Mouse (Mus musculus): ENCODE measurements at regions not wholly inside any gene's neighbourhood (a gene's known extent, or its start where the extent isn't known, plus 50 kb on each side); places are given as distances from the start of the nearest gene placed in this dataset.
A peak's percentile ranks its signal among the peaks of the same experiment; 100 is the strongest.

DNA sequence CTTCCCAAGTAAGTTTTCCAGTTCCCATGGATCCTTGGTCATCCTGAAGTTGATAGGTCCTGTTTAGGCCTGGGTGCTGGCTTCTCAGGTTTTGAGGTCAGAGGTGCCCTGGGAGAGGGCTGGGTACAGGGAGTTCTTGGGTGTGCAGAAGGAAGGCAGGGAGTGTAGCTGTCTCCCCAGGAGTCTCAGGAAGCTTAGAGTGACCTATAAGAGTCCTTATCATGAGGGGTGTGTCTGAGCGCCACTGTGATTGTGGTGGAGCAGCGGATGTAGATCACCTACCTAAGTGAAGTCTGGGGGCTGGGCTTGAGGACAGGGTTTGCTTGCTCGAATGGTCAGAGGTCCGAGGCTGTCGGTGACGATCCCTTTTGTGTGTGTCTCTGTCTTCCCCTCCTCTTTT lies 148.8 kb upstream of the Pitx1 start:
- 44% methylated on average over 6 of the region's 6 CpGs for WGBS
- Histone ChIP-seq H3K4me1 (peaks cover 28% of the 10 kb centered on the region), H3K36me3 (replicated peaks) (no peaks in the 10 kb centered on the region), H3K4me2 (no peak overlapping the region), H3K4me3 (replicated peaks) (no peak overlapping the region), H3K27ac (no peak overlapping the region), H3K9me3 (no peaks in the 10 kb centered on the region), H3K27me3 (peaks cover 46% of the 10 kb centered on the region), H3K9ac (no peak overlapping the region)
- ATAC-seq (ENCODE audit: low FRiP score): no peak

DNA sequence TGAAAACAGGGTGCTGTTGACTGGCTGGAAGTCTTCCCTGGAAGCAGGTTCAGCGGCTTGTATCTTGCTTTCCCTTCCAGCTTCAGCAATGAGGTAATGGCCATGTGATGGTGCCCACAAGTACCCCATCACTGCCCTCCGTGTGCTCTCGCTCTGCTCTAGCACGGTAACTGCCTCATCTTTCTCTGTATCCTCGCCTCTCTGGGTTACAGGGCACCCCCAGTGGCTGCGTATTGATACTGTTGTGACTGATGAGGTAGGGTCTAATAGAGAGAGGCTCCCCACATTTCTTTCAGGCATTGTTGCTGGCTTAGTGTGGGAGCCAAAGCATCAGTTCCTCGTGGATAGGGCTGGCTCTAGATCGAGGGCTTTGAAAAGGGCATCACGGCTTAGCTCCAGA lies 147.9 kb upstream of the Pitx1 start:
- 35% methylated on average over 9 of the region's 9 CpGs for WGBS
- Histone ChIP-seq H3K27me3 (peaks cover 46% of the 10 kb centered on the region), H3K36me3 (replicated peaks) (no peaks in the 10 kb centered on the region), H3K27ac (no peak overlapping the region), H3K4me2 (no peak overlapping the region), H3K4me3 (replicated peaks) (no peak overlapping the region), H3K9ac (no peak overlapping the region), H3K4me1 (peaks cover 28% of the 10 kb centered on the region), H3K9me3 (no peaks in the 10 kb centered on the region)
- ATAC-seq (ENCODE audit: low FRiP score): no peak

DNA sequence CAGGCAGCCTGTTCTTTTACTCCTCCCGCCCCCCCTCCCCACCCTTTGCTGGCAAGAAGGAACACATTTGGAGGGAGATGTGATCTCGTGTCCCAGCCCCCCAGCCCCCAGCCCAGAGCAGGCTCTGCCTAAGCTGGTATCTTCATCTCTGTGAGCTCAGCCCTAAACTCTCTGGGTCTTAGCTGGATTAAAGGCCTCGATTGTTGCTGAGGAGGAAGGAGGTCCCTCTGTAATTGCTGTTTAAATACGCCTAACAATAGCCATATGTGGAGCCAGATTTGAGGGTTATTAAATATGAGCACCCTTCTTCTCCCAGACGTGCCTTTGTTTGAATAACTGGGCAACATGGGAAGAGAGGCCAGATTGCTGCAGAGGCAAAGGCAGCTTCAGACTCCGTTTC lies 145.0 kb upstream of the Pitx1 start:
- Histone ChIP-seq H3K36me3 (replicated peaks) (no peaks in the 10 kb centered on the region), H3K4me3 (replicated peaks) (no peak overlapping the region), H3K9ac (no peak overlapping the region), H3K4me2 (no peak overlapping the region), H3K9me3 (no peaks in the 10 kb centered on the region), H3K27ac (no peak overlapping the region), H3K27me3 (peaks cover 23% of the 10 kb centered on the region), H3K4me1 (peaks cover 36% of the 10 kb centered on the region)
- 50% methylated on average over 6 of the region's 6 CpGs for WGBS
- ATAC-seq (ENCODE audit: low FRiP score): no peak

DNA sequence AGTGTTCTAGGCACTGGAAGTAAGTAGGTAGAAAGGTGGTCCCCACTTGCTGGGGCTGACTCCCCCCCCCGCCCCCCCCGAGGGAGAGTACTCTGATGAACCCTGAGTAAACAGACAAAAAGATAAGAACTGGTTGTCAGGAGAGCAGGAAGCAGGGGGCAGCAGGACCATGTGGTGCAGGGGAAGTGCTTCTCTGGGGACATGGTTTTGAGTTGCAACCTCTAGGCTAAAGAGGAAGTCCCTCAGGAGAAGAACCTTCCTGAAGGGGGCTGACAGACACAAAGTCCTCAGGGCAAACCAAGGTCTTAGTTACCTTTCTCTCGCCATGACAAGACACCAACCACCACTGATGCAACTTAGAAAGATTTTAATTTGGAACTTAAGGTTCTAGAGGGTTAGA lies 141.9 kb upstream of the Pitx1 start:
- Histone ChIP-seq H3K9me3 (no peaks in the 10 kb centered on the region), H3K4me1 (peaks cover 16% of the 10 kb centered on the region), H3K27me3 (peaks cover 12% of the 10 kb centered on the region), H3K4me3 (replicated peaks) (no peak overlapping the region), H3K36me3 (replicated peaks) (no peaks in the 10 kb centered on the region), H3K27ac (no peak overlapping the region), H3K4me2 (no peak overlapping the region), H3K9ac (no peak overlapping the region)
- ATAC-seq (ENCODE audit: low FRiP score): no peak
- WGBS: 82% methylated on average over 3 of the region's 3 CpGs

DNA sequence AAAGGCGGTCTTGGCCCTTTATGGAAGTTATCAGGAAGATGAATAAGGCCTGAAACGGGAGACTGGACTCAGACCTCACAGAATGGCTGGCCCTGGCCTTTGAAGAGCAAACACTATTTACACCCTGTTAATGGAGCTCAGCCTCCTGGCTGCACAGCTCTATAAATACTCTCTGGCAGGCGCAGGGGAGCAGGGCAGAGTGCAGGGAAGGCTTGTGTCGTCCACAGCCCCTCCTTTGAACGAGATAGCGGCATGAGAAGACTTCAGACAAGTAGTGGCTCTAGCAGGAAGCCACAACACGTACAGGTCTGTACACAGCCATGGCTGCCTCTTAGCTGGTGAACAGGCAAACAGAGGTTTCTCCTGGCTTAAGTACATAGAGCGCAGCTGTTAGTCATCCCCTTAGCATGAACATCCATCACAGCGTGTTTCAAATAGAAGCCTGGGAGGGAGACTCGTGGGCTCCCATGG lies 141.0 kb upstream of the Pitx1 start:
- Histone ChIP-seq H3K4me2 (no peak overlapping the region), H3K27me3 (peaks cover 11% of the 10 kb centered on the region), H3K27ac (no peak overlapping the region), H3K4me1 (peaks cover 14% of the 10 kb centered on the region), H3K9ac (no peak overlapping the region), H3K9me3 (no peaks in the 10 kb centered on the region), H3K36me3 (replicated peaks) (no peaks in the 10 kb centered on the region), H3K4me3 (replicated peaks) (no peak overlapping the region)
- 55% methylated on average over 10 of the region's 10 CpGs for WGBS
- no peak for ATAC-seq (ENCODE audit: low FRiP score)

DNA sequence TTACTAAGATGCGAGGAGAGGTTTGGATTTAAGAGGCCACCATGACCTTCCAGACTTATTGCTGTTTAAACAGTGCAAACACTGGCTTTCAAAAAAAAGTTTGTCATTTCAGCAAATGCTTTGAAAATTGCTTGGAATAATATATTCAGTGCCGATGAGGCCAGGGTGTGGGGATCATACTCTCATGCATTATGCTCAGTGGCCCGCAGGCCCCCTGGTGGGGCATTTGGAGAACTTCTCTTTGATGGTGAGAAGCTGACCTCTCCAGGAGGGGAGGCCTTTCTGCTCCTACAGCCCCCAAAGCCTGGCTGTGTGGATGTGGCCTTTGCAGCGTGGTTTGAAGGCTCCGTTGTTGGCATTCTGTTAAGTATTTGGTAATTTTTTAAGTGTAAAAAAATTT lies 138.1 kb upstream of the Pitx1 start:
- no peaks in the 10 kb centered on the region for H3K36me3 ChIP-seq (replicated peaks)

DNA sequence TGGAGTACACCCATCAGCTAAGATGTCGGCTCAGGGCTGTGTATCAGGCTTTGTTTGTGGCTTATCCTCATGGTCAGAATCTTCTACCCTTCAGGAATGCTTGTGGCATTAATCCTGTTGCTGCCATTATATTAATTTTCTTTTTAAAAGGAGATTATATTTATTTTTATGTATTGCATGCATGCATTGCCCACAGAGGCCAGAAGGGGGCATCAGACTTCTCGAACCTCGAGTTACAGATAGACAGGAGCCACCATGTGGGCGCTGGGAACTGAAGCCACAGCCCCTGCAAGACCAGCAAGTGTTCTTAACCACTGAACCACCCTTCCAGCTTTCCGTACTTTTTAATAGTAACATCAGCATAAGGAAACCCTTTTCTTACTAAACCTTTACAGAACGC lies 134.7 kb upstream of the Pitx1 start:
- H3K4me1 ChIP-seq: no peaks in the 10 kb centered on the region; the same call in 1 of the 2 replicates
- no peak for ATAC-seq (ENCODE audit: low FRiP score)
- H3K9me3 ChIP-seq: no peaks in the 10 kb centered on the region
- no peak overlapping the region for H3K4me2 ChIP-seq
- H3K4me3 ChIP-seq (replicated peaks): no peak overlapping the region
- no peak overlapping the region for H3K9ac ChIP-seq
- no peaks in the 10 kb centered on the region for H3K36me3 ChIP-seq (replicated peaks)
- no peak overlapping the region for H3K27ac ChIP-seq
- peaks cover 22% of the 10 kb centered on the region for H3K27me3 ChIP-seq
- 81% methylated on average over 6 of the region's 6 CpGs for WGBS

More for the DNA sequence above, 138.1 kb upstream of the Pitx1 start:
- Histone ChIP-seq H3K4me1 (peaks cover 8% of the 10 kb centered on the region), H3K9ac (no peak overlapping the region), H3K27ac (no peak overlapping the region), H3K4me2 (no peak overlapping the region), H3K9me3 (no peaks in the 10 kb centered on the region), H3K4me3 (replicated peaks) (no peak overlapping the region), H3K27me3 (peaks cover 8% of the 10 kb centered on the region; the same call in 1 of the 2 replicates)
- WGBS: 52% methylated on average over 5 of the region's 5 CpGs
- ATAC-seq (ENCODE audit: low FRiP score): no peak

DNA sequence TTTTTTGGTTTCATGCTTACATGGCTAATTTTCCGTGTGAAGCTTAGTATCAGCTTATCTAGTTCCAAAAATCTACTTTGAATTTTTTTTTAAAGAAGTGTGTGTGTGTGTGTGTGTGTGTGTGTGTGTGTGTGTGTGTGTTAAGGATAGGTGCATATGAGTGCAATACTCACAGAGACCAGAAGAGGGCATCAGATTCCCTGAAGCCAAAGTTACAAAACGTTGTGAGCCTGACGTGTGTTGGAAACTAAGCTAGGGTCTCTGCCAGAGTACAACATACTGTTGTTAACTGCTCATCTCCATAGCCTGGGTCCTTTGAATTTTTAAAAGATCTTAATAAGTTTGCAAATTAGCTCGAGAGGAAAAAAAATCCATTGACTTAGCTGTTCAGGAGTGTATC lies 133.5 kb upstream of the Pitx1 start:
- peaks cover 28% of the 10 kb centered on the region for H3K27me3 ChIP-seq
- H3K36me3 ChIP-seq (replicated peaks): no peaks in the 10 kb centered on the region
- no peaks in the 10 kb centered on the region for H3K9me3 ChIP-seq
- no peak overlapping the region for H3K27ac ChIP-seq
- H3K4me3 ChIP-seq (replicated peaks): no peak overlapping the region
- H3K4me2 ChIP-seq: no peak overlapping the region
- H3K4me1 ChIP-seq: no peaks in the 10 kb centered on the region; the same call in 1 of the 2 replicates
- 84% methylated on average over 4 of the region's 4 CpGs for WGBS
- H3K9ac ChIP-seq: no peak overlapping the region
- ATAC-seq (ENCODE audit: low FRiP score): no peak

DNA sequence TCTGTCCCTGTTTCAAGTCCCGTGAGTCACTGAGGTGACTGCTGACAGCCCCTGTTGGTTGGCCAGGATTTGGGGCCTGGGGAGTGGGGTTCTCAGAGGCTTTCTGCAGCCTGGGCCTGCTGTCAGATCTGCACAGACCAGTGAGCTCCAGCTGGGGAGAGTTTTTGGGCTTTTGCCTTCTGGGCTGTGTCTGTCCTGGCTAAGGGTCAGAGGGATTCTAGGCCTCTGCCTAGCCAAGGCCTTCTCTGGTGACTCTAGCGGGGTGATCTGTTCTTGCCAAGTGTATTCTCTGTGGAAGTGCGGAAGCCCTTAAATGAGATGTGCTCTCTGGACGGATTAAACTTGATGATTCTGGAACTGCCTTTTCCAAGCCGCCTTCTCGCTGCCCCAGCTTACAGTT lies 131.2 kb upstream of the Pitx1 start:
- Histone ChIP-seq H3K9me3 (no peaks in the 10 kb centered on the region), H3K9ac (no peak overlapping the region), H3K4me2 (no peak overlapping the region), H3K27ac (no peak overlapping the region), H3K27me3 (peaks cover 50% of the 10 kb centered on the region), H3K4me3 (replicated peaks) (no peak overlapping the region), H3K36me3 (replicated peaks) (no peaks in the 10 kb centered on the region), H3K4me1 (peaks cover 13% of the 10 kb centered on the region)
- WGBS: 86% methylated on average over 6 of the region's 6 CpGs
- no peak for ATAC-seq (ENCODE audit: low FRiP score)

DNA sequence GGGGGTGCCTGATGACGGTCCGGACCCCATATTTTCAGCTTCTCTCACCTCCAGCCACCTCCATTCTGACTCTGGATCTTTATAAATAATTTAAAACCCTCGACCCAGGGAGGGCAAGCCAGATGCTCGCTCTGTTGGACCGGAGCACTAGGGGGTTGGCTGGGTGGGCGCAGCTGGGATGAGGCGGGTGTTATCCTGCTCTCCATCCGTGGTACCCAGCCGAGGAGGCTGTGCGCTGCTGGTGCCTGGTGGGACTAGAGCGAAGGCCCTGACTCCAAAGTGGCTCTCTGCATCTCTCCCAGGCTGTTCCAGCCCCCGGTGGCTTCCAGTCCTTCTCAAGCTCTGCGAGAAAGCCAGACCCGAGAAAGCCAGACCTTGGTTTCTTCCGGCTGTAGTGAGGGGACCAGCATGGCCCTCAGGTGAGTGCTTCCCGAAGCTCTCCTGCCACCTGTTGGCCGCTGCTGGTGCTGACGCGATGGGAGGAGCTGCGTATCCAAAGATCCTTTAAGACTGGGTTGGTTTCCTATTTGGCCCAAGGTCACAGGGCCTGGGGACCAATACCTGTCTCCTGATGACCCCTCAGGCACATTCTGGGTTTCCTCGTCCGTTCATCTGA lies 127.1 kb upstream of the Pitx1 start:
- peak overlapping the region; percentile 31 for H3K4me3 ChIP-seq (replicated peaks)
- H3K4me2 ChIP-seq: peak overlapping the region; percentile 65
- H3K27ac ChIP-seq: no peak overlapping the region
- H3K4me1 ChIP-seq: peaks cover 18% of the 10 kb centered on the region
- peak overlapping the region; percentile 25; the same call in 1 of the 2 replicates for H3K9ac ChIP-seq
- H3K9me3 ChIP-seq: no peaks in the 10 kb centered on the region
- peaks cover 64% of the 10 kb centered on the region for H3K27me3 ChIP-seq
- ATAC-seq (ENCODE audit: low FRiP score): peak; percentile 75
- WGBS: 3% methylated on average over 22 of the region's 22 CpGs
- H3K36me3 ChIP-seq (replicated peaks): no peaks in the 10 kb centered on the region

DNA sequence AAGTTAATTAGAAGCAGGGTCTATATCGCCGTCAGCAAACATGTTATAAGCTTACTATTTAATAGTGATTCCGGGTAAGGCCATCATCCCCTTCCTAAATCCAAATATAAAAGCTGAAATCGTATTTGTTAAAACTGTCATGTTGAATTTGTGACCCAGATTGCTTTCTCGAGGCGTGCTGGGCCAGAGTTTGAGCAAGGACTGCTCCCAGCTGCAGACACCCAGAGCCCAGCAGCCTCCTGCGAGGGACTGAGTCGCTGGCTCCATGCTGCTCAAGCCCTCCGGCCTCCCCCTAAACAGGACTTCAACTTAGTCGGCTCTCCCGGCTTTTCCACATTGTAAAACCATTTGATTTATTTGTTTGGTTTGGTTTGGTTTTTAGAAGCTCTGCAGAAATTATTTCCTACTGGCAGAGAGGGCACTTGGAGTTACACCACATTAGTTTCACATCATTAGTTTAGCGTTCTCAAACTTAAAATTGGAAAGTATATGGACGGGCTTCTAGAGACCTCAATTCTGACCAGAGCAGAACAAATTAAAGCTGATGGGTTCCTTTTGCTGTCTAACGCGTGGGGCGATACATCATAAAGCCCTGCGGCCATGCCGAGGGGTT lies 126.4 kb upstream of the Pitx1 start:
- H3K9ac ChIP-seq: no peak overlapping the region
- peak overlapping the region; percentile 65 for H3K4me2 ChIP-seq
- peaks cover 58% of the 10 kb centered on the region for H3K27me3 ChIP-seq
- H3K4me1 ChIP-seq: peaks cover 18% of the 10 kb centered on the region
- no peaks in the 10 kb centered on the region for H3K36me3 ChIP-seq (replicated peaks)
- no peaks in the 10 kb centered on the region for H3K9me3 ChIP-seq
- peak overlapping the region; percentile 31 for H3K4me3 ChIP-seq (replicated peaks)
- ATAC-seq (ENCODE audit: low FRiP score): no peak
- H3K27ac ChIP-seq: no peak overlapping the region
- 15% methylated on average over 18 of the region's 18 CpGs for WGBS

DNA sequence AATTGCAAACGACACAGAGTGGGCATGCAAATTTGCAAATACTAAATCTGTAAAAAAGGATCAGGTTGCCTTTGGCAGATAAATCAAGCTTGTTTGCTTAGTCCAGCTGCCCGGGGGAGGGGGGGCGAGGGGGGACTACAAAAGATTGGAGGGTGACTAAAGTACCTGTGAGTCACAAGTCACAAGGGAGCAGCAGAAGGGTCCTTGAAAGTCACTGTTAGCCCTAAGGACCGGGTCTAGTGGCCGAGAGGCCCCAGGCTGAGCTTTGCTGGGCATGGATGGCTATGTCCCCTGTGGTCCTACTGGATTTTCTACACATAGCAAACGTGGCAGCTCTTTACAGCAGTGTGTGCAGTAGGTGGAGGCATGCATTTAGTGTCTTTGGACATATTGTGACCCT lies 118.4 kb upstream of the Pitx1 start:
- H3K4me3 ChIP-seq (replicated peaks): no peak overlapping the region
- no peak overlapping the region for H3K4me2 ChIP-seq
- H3K36me3 ChIP-seq (replicated peaks): no peaks in the 10 kb centered on the region
- no peaks in the 10 kb centered on the region for H3K9me3 ChIP-seq
- no peak overlapping the region for H3K27ac ChIP-seq
- peaks cover 6% of the 10 kb centered on the region for H3K4me1 ChIP-seq
- H3K9ac ChIP-seq: no peak overlapping the region
- H3K27me3 ChIP-seq: peaks cover 20% of the 10 kb centered on the region; the same call in 1 of the 2 replicates
- 83% methylated on average over 6 of the region's 6 CpGs for WGBS
- no peak for ATAC-seq (ENCODE audit: low FRiP score)

DNA sequence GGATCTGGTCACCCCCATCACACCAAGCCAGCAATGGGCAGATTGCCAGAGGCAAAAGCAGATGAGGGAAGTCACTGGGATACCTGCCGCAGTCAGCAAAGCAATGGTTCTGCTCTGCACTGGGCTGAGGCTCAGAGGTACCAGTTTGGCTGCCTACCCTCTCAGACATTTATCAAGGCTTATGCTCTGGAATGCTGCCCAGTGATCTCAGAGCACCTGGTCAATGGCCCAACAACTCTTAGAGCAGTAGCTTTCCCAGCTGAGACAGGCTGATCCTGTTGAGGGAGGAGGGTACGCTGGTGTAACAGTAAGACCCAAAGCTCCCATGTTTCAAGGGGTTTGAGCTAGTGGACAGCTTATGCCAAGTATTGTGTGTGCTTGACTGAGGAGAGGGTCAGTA lies 117.4 kb upstream of the Pitx1 start:
- H3K27ac ChIP-seq: no peak overlapping the region
- no peak overlapping the region for H3K4me2 ChIP-seq
- no peak overlapping the region for H3K4me3 ChIP-seq (replicated peaks)
- no peaks in the 10 kb centered on the region for H3K9me3 ChIP-seq
- H3K4me1 ChIP-seq: peaks cover 13% of the 10 kb centered on the region
- ATAC-seq (ENCODE audit: low FRiP score): no peak
- 98% methylated on average over 2 of the region's 2 CpGs for WGBS
- peaks cover 15% of the 10 kb centered on the region; the same call in 1 of the 2 replicates for H3K27me3 ChIP-seq
- H3K9ac ChIP-seq: no peak overlapping the region
- no peaks in the 10 kb centered on the region for H3K36me3 ChIP-seq (replicated peaks)
